Mouse (Mus musculus) layer of hippocampus, postnatal 25 days (tissue): ENCODE measurements at regions not wholly inside any gene's neighbourhood (a gene's known extent, or its start where the extent isn't known, plus 50 kb on each side); places are given as distances from the start of the nearest gene placed in this dataset.

Experiments
- DNase-seq, 2 experiments: peaks; one replicate each; pipeline ENCODE4 v3.0.0; 2022; ENCODE audit warnings: mixed read lengths in 2 of 2, low spot score in 1 of 2; ENCODE audit errors: extremely low spot score in 1 of 2

GRCm38 (mm10) chr13:107664197-107664596, 380.0 kb upstream of the Smim15 start:
- no peak for DNase-seq

- no peak for DNase-seq
These were observed 380.5 kb upstream of the Smim15 start for GRCm38 (mm10) chr13:107663745-107664144.

GRCm38 (mm10) chr13:107661414-107661813, 382.8 kb upstream of the Smim15 start:
- DNase-seq: no peak

- DNase-seq: peak; percentile 12 to 25
These were observed 398.2 kb upstream of the Smim15 start for GRCm38 (mm10) chr13:107645865-107646645.

- DNase-seq: peak in 1 of 2 experiments; percentile 7
These were observed 399.0 kb upstream of the Smim15 start for GRCm38 (mm10) chr13:107645121-107645864.

- DNase-seq: no peak
These were observed 399.5 kb upstream of the Smim15 start for GRCm38 (mm10) chr13:107644705-107645104.

GRCm38 (mm10) chr13:107641926-107642657, 402.2 kb upstream of the Smim15 start:
- DNase-seq: peak; percentile 26 to 55

- DNase-seq: no peak
These were observed 404.6 kb upstream of the Smim15 start for GRCm38 (mm10) chr13:107639620-107640019.

- DNase-seq: no peak
These were observed 407.0 kb upstream of the Smim15 start for GRCm38 (mm10) chr13:107637269-107637668.

GRCm38 (mm10) chr13:107635114-107635513, 409.1 kb upstream of the Smim15 start:
- DNase-seq: no peak

GRCm38 (mm10) chr13:107627073-107627472, 417.2 kb upstream of the Smim15 start:
- DNase-seq: no peak

- DNase-seq: no peak
These were observed 417.6 kb upstream of the Smim15 start for GRCm38 (mm10) chr13:107626670-107627069.

- DNase-seq: no peak
These were observed 422.9 kb upstream of the Smim15 start for GRCm38 (mm10) chr13:107621337-107621736.

- DNase-seq: no peak
These were observed 423.4 kb upstream of the Smim15 start for GRCm38 (mm10) chr13:107620887-107621286.

- no peak for DNase-seq
These were observed 424.0 kb upstream of the Smim15 start for GRCm38 (mm10) chr13:107620210-107620609.

GRCm38 (mm10) chr13:107619430-107619927, 424.8 kb upstream of the Smim15 start:
- no peak for DNase-seq

- no peak for DNase-seq
These were observed 425.3 kb upstream of the Smim15 start for GRCm38 (mm10) chr13:107618796-107619429.

GRCm38 (mm10) chr13:107618369-107618771, 425.9 kb upstream of the Smim15 start:
- DNase-seq: no peak

- no peak for DNase-seq
These were observed 426.7 kb upstream of the Smim15 start for GRCm38 (mm10) chr13:107617582-107617981.

GRCm38 (mm10) chr13:107616775-107617174, 427.5 kb upstream of the Smim15 start:
- DNase-seq: no peak
